Mouse (Mus musculus) hematopoietic stem cell, adult 5-6 weeks (primary cell): Measurements from ENCODE around the gene H2-T23. TPM values are rescaled to one million over a fixed set of nuclear protein-coding genes. Genes with fewer than 3 reads are reported as not detected.
"Not testable (repeated sequence)": the region's sequence is repeated elsewhere in the genome, so short reads cannot be mapped to it uniquely, and the experiment has no call there.

Source experiments
- ATAC-seq, 2 experiments: fragments of 125-278 bp in 1 of 2; replicated peaks in 1 of 2; 2 replicates each; pipeline ENCODE4 v1.8.0; 2016 to 2017; ENCODE audit warnings: inconsistent platforms in 2 of 2, mild to moderate bottlenecking in 2 of 2, moderate number of reproducible peaks in 2 of 2, low read depth in 1 of 2, moderate TSS enrichment in 1 of 2; ENCODE audit not compliant: low FRiP score in 2 of 2, poor library complexity in 2 of 2, severe bottlenecking in 2 of 2, insufficient read depth in 1 of 2, low TSS enrichment in 1 of 2
- total RNA-seq: library from RNA; stranded (forward); fragments of 172-1452, 232-1000 nt; gene quantifications from 2 replicates; pipeline ENCODE4 v1.2.3, GENCODE M21; 2017

Gene H2-T23
- total RNA-seq, result 197 and 236 TPM in 2 replicates

GRCm38 (mm10) chr17:36032351-36032875 lies at the start of gene H2-T23:
H2-T23 (minus strand) TSS chr17:36032855.
- ATAC-seq, result peak; percentile 82 to 88

DNA sequence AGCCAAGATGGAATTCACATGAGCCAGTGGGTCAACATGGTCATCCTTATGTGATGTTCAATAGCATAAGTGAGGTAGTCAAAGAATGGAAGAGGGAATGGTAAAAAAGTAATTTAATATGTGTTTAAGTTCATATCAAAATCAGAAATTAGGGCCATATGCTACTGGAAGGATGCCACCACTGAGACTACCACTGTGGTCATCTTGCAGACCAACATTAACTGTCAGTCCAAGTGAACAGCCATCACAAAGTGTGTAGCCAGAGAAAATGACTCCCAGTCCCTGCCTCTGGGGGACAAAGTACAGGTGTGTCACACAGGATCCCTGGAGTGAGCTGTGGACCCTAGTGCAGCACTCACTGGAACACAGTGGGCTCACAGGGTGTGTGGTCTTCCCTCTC lies 49.2 kb upstream of the H2-T23 start:
- ATAC-seq, result not testable (repeated sequence)

GRCm38 (mm10) chr17:36060829-36061228 lies 28.2 kb upstream of the H2-T23 start:
- ATAC-seq, result peak; percentile 58 to 78

- ATAC-seq, result not testable (repeated sequence)
Observed at GRCm38 (mm10) chr17:36058362-36058761, 25.7 kb upstream of the H2-T23 start, which contains the start of gene Gm11127. Gm11127 (minus strand) TSS chr17:36058371.

DNA sequence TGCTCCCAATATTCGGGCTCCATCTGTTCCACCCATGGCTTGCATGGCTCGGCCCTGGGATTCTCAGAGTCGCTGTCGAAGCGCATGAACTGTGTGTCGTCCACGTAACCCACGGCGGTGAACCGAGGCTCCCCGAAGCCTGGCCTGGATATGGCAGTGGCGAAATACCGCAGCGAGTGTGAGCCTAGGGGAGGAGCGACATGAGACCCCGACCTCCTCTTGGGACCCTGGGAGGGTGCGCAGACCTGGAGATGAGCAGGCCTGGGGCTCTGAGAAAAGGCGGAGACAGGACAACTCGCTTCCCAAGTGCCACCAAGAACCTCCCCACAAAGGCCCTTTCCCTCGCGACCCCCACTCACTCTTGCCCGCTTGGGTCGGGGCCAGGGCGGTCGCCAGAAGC lies 25.3 kb upstream of the H2-T23 start:
- not testable (repeated sequence) for ATAC-seq

- no peak for ATAC-seq
Observed at GRCm38 (mm10) chr17:36043286-36043685, 10.6 kb upstream of the H2-T23 start.

DNA sequence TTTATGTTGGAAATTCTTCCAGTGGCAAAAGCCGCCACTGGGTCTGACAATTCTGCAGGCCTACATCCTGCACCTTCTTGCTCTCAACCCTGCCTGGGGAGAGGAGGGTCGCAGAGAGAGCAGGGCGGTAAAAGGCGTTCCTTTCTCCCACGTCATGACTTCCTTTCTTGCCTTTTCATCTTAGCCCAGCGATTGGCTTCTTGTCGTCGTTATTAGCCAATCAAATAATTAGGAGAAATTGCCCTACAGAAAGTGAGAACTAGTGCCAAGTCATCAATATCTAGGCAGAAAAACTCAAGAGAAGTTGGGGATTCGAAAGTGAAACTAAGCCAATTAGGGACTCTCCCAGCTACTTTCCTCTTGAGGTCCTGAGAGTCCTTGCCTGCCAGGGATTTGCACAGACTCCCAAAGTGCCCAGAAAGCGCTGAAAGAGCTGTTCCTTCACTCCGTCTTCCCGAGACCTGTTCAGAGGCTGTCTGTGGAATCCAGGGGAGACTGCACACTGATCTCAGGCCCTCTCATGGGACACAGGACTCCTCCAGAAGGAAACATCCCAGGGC lies 10.0 kb upstream of the H2-T23 start, which contains the start of the genes H2-T22 and Gm6034:
H2-T22 (minus strand) TSS at position 138 of the 560 bp plus-strand sequence.
Gm6034 (plus strand) TSS at position 352 of the 560 bp plus-strand sequence.
- ATAC-seq, result peak; percentile 93 to 96

DNA sequence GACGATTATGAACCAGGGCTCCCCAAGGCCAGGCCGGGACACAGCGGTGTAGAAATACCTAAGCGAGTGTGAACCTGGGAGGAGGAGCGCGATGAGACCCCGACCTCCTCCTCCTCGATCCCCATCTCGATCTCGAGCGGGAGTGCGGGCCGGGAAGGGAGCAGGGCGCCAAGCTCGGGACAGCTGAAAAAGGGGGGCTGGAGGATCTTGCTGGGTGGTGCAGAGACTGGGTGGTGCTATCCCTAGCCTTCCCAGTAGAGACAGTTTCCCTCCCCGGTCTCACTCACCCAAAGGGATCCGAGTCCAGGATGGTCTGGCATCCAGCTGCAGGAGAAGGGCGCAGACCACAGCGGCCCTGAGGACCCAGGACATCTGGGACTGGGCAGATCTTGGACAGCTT lies 9.4 kb upstream of the H2-T23 start:
- not testable (repeated sequence) for ATAC-seq

- not testable (repeated sequence) for ATAC-seq
Observed at GRCm38 (mm10) chr17:36040604-36041003, 7.9 kb upstream of the H2-T23 start.

DNA sequence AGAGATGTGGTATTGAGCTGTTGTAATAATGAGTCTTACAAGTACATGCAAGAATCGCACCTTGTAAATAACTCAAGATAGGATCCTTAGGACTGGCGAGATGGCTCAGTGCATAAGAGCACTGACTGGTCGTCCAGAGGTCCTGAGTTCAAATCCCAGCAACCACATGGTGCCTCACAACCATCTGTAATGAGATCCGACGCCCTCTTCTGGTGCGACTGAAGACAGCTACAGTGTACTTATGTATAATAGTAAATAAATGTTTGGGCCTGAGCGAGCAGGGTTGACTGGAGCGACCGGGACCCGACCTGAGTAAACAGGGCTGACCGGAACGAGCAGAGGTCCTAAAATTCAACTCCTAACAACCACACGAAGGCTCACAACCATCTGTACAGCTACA lies 3.5 kb upstream of the H2-T23 start:
- ATAC-seq, result not testable (repeated sequence)

GRCm38 (mm10) chr17:36035010-36035638 lies 2.5 kb upstream of the H2-T23 start:
- peak; percentile 40 to 54; a peak in 2 of 4 replicates for ATAC-seq

- ATAC-seq, result not testable (repeated sequence)
Observed at GRCm38 (mm10) chr17:36034524-36034923, 1.9 kb upstream of the H2-T23 start.

DNA sequence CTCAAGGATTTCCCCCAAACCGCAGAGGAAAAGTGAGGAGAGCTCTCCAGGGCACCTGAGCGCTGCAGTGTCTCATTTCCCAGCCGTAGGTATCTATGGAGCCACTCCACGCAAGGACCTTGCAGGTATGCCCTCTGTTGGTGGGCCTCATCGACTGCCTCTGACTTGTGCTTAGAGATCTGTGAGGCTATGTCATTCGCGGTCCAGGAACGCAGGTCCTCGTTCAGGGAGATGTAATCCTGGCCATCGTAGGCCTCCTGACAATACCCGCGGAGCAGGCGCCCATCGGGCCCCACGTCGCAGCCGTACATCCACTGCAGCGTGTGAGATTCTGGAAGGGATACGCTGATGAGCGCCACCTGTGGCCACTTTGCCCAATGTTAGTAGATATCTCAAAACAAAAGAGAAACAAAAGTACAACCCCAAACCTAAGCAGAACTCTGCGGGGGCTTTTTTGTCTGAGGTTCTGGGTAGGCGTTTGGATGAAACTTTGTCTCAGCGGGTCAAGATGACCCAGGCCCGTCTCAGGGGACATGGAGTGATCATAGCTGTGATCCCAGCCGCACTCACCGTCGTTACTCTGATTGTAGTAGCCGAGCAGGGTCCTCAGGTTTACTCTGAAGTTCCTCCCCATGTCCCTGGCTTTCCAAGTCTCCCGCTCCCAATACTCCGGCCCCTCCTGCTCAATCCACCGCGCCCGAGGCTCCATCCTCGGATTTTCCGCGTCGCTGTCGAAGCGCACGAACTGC lies 898 bp downstream of the H2-T23 start:
- ATAC-seq, result peak; percentile 77 to 87

- ATAC-seq, result not testable (repeated sequence)
Observed at GRCm38 (mm10) chr17:36030703-36031582, 1.7 kb downstream of the H2-T23 start.

- not testable (repeated sequence) for ATAC-seq
Observed at GRCm38 (mm10) chr17:36030046-36030702, 2.5 kb downstream of the H2-T23 start.

DNA sequence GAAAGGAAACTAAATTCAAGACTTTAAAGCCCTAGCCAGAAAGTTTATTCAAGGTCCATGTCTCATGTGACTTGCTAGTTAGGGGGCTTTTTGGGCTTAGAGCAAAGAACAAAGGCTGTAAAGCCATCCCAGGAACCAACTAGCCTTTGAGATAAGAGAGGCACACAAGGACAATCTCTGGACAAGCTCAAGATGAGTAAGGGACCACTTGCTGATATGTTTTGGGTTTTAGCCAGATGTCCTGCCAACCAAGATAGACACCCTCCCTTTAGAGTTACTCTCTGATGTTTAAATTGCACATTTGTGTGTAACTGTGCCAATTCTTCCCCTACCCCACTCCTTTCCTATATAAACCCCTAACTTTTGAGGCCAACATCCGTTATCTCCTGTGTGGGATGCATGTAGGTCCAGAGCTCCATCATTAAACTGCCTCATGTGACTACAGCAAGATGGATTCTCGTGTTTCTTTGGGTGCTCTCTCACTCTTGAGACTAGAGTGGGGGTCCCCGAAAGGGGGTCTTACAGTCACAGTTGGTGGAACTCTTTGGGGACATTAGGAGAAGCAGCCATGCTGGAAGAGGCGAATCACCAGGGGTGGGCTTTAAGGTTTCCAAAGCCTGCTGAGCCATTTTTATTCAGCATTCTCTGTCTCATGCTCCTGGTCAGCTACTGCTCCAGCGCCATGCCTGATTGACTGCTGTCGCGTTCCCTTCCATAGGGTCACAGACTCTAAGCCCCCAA lies 3.6 kb downstream of the H2-T23 start:
- ATAC-seq, result no peak
